Mouse (Mus musculus): ENCODE measurements around the gene Fam227b. TPM values are rescaled to one million over a fixed set of nuclear protein-coding genes. Genes with fewer than 3 reads are reported as not detected.

Fam227b gene
- total RNA-seq, 4 experiments from 2014 or later: not detected

DNA sequence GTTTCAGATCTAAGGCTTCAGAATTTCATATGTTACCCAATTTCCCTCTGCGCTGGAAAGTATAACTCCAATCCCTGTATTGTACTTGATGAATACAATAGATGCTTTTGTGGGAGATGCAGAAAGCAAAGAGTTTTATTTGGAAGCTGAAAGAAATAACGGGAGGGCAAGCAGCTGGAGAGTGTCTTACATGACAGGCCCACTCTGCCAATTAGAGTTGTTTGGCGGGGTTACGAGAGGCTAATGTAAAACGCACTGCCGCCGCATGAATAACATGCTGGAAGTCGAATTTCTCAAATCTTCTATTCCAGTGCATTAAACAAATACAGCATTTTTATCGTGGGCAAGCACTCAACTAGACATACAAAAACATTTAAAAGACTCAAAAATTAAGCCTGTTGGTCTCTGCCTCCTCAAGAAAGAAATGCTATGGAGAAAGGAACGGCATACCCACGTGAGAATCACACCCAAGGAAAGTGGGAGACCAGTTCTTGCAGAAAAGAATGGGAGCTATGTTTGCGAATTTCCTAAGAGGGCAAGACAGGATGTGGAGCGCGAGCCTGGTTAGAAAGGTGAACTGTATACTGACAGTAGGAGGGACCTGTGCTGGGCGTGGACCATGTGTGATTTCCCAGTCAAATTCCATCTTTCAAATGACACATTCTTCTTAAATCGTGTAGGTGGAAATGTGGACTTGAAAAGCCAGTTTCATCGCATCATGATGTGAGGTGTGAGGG, 90.6 kb downstream of the Fam227b start:
- DNase-seq (ENCODE audit: low spot score): no peak

DNA sequence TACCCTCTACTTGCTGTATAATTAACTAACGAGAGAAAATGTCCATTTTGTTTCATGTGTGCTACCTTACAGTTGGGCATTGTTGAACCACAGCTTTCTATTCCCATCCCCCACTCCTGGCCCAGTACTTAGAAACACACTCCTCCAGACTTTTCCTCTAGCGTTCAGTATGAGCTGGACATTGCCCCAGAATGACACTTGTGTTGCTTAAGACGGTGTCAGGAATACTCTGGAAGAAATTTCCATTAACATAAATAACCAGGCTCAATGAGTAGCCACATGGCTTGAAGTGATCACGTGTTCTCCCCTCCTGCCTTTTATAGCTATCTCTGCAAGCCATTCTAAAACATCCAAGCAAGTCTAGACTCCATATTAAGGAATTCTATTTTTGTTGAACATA, 91.2 kb downstream of the Fam227b start:
- no peak for DNase-seq (ENCODE audit: low spot score)

DNA sequence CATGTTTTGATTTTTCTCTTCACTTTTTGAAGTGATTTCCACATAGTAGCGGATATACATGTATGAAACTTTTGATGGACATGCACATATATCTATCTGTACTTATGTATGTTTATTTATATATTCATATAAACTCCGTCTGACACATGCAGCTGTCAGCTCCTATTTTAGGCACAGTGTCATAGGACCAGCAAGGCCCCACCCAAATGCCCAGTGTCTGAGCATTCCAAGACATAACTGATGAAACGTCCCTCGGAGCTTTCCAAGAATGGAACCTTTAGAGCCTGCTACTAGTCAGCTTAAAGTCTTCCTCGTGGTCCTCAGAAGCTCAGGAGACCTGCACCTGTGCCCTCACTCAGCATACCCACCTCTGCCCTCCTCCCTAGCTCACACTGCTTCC, 98.1 kb downstream of the Fam227b start:
- no peak for DNase-seq (ENCODE audit: low spot score)

DNA sequence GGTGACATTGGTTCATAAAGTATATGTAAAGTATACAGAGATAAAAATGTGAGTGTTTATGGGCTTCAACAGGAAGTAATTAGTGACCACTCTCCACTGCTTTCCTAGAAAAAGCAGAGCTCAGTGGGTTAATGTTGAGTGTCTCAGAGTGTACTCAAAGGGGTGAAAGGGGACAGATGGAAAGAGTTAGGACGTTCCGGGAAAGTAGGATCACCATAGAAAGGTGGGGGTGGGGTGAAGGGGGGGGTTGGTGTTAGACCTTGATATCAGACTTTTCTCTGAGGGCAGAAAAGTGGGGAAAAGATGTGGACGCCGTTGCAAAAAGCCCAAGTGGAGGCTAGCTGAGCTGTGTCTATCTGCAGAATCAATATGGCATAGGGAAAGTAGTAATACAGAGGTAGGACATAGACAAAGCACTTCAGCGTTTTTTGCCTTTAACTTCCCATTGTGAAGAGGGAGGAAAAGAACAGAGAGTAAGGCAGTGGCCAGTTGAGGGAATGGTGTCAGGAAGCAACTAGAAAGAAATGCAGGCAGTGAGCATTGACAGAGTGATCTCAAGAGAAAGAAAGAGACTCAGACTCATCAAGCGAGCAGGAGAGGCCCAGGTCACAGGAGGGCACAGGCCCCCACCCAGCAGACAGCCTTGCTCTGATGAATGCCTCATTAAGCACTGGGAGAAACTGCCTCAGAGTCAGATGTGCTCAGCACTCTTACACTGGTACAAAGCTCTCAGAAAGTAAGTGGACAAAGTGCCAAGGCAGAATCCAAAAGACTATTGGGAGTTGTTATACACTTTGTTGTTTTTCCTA, 98.9 kb downstream of the Fam227b start:
- DNase-seq (ENCODE audit: low spot score): no peak

DNA sequence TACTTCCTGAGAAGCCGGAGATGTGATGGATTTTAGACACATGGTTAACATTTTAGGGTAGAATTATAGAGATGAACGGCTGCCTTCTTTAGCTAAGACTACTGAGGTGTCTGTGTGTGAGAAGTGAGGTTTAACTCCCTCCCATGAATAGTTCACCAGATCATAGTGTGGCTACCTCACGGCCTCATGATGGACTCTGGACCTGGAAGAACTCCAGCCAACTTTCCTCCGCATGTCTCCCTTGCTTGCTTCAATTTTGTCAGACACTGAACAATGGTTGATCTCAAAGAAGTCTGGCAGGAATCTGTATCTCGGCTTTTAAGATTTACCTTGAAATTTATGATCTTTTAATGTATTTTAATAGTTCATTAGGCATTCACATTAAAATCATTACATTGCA, 106.2 kb downstream of the Fam227b start:
- DNase-seq (ENCODE audit: low spot score): no peak

DNA sequence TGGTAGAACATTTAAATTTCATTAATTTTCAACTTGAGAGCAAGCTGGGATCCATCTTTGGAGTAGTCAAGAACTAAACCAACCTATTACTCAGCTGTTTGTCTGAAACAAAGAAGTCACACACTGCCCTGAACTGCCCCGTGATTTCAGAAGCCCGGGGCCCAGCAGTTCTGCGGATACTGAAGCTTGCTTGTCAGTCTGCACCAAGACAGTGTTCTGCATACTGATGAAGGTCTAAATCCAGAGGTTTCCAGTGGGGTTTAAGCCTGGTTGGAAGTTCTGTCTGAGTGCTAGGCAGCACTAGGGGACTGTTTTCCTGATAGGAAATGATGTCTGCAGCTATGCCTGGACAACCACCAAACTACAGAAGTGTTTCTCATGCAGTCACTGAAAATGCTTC, 109.1 kb downstream of the Fam227b start:
- DNase-seq (ENCODE audit: low spot score): no peak

DNA sequence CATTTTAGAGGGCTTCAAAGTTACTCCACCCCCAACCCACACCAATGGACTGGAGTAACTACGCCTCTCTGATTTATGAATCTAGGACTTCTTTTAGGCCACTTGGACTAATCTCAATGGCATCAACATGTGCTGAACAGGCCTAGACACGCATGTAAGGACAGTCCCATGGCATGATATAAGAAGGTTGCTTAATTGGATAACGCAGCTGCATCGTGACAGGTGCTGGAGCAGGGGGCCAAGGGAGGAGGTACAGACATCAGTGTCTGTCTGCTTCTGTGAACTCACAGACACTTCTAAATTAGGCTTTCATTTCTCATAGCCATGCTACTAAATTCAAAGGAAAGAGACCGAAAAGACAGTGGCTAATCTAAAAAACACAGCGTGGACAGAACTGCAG, 110.6 kb downstream of the Fam227b start:
- no peak for DNase-seq (ENCODE audit: low spot score)

DNA sequence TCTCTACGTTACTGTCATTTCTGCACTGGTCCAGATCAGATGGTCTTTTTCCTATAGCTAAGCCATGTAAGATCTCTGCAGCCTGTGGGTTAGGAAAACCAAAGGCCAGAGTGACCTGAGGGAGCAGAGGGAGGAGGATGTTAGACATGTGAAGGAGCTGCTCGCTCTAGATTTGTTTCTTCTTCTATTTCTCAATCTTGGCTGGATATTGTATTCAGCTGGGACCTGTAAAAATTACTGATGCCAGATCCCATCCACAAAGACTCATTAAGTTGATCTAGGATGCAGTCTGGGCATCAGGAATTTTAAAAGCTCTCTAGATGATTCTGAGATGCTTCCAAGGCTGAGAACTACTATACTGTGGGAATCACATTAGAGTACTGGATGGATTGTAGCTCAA, 111.2 kb downstream of the Fam227b start:
- DNase-seq (ENCODE audit: low spot score): no peak

DNA sequence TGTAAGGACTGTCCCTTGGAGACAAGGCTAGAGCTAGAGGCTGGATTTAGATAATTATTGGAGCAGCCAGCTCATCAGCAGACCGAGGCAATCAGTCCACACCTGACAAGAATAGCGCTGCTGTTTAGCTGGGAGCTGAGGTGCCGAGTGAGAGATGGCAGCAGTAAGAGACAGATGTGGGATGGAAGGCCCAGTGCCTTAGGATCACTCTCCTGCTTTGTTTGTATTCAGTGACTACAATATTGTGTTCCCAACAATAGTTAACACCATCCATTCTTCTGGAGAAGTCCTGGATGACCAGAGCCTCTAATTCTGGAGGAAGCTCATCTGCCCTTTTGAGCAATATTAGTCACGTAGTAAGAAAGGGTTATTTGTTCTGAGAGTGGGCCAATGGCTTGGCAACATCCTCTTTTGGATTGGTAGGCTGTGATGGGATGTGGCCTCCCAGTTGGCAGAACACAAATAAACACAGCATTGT, 112.4 kb downstream of the Fam227b start:
- no peak for DNase-seq (ENCODE audit: low spot score)

DNA sequence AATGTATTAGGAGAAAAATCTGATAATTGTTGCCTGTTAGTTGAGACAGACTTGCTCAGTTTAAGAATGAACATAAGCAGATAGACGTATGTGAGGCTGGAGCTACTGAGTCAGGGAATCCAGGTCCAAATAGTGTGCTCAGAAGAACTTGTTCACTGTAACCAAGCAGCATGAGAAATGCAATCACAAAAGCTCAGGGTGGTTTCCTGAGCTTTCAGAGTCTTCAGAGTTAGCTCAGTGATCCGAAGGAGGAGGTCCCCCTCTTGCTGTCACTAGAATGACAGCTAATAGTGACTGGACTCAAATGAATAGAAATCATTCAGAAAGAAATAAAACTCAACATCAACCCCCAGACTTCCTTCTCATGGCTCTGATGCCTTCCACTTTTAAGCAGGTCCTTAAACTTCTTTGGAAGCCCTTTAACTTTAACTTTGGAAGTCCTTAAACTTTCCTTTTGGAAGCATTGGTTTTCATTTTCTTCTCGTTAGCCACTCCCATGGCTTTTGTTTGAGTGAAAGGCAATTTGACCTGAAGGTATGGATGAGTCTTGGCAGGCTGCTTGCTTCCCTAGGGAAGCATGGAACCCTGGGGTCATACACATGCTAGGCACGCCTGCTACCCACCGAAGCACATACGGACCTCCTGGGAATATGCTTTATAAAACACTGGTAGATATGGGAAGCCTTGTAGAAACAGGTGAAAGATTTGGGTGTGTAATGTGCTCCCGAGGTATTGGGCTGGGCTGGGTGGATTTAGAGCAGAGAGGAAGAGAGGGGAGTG, 113.4 kb downstream of the Fam227b start:
- DNase-seq (ENCODE audit: low spot score): no peak

DNA sequence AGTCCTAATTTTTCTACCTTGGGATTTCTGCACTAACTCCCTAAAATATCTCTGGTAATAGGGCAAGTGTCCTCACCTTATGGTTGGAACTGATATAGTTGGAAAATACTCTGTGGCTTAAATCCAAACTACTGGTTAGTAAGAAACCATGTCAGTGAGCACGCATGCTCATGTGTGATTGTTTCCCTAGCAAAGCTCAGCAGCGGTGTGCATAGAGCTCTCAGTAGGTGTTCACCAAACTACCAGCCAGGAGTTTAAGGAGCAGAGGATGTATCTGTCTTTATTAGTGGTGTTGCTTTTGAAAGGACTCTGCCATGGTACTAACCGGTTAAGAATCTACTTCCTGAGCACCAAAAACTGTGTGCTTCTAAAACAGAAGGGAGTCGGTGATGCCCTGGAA, 115.7 kb downstream of the Fam227b start:
- no peak for DNase-seq (ENCODE audit: low spot score)

DNA sequence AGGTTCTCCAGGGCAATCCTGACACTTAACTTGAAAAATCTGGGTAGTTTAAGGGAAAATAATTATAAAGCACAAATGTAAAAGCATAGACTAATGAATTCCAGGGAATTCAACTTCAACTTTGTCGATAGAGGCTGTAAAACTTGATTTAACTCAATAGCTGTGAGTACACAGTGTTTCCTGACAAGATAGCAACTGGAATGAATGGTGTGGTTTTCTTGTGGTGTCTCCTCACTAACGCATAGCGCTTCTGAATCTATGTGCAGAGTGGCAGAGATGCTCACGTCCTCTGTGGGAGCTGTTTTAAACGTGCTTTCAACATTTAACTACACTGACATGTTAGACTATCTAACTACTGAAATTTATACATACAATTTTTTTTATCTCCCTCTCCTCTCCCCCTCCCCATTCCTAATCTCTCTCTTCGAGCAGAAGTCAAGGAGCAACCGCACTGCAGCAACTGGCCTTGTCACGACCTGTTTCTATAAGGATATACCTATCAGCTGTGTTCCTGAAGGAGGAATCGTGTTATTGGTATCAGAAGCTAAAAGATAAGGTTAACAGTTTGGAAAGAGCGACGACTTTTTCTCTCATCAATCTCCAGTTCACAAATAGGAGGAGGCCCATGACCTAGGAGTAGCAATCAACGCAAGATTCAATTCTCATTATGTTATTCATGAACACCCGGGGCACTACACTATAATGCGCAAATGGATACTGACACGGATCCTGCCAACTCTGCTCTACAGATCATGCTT, 116.6 kb downstream of the Fam227b start:
- no peak for DNase-seq (ENCODE audit: low spot score)

DNA sequence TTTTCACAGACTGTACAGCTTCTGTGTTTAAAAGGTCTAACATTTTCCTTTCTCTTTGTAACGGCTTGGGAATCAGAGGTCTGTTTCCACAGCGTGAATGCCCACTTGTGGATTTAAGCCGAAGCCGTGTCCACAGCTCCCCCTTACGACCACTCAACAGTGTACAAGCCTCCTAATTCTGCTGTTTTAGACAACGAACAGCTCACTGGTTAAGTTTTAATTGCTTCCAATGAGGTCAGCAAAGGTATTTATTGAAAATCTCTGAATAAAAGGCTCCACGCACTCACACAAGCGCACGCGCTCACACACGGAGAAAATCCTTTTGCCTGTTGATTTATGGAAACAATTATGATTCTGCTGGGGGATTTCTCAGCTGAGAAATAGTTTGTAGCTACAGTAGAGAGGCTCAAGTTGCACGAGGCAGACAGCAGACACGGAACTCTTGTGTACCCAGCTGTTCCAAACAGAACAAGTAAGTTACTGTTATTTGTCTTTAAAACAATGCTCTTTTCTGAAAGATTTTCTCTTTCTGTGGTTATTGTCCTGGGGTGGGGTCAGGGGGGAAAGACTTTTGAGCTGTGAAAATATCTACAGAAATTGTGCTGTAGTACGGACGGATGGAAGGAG, 117.3 kb downstream of the Fam227b start, which contains the start of gene Fgf7:
Fgf7 (plus strand) TSS at position 280 of the 627 bp plus-strand sequence.
- no peak for DNase-seq (ENCODE audit: low spot score)

DNA sequence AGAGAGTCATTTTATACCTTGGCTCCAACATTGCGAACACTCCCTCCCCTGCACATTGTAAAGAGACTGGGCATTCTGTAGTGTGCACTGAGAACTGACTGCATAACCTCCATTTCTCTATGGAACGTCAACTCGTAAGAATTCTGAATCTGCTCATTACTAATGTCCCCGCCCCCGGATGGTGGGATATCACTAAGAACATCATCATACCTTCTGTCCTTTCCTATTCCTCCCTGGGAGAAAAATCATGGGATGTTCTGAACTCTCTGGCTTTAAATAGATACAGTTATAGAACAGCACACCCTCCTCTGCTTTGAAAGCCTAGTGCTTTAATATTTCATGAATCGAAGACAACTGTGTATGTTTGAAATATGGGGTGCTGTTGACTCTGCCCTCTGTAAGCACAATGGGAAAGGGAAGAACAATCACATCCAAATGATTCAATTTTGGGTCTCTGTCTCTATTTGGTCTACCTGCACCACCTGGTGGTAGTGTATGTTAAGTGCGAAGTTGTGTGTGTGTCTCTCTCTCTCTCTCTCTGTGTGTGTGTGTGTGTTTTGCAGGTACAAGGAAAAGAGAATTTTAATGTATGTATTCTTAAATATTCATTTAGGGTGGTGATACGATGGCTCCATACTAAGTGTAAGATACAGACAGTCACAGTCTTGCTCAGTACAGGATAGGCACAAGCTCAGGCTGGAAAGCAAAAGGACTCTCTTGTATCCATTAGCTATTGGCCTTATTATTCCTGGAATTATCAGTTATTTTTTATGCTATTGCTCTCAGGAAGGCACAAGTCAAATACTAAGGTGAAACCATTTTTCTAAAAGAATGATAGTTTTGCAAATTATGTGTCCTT, 118.5 kb downstream of the Fam227b start:
- no peak for DNase-seq (ENCODE audit: low spot score)

DNA sequence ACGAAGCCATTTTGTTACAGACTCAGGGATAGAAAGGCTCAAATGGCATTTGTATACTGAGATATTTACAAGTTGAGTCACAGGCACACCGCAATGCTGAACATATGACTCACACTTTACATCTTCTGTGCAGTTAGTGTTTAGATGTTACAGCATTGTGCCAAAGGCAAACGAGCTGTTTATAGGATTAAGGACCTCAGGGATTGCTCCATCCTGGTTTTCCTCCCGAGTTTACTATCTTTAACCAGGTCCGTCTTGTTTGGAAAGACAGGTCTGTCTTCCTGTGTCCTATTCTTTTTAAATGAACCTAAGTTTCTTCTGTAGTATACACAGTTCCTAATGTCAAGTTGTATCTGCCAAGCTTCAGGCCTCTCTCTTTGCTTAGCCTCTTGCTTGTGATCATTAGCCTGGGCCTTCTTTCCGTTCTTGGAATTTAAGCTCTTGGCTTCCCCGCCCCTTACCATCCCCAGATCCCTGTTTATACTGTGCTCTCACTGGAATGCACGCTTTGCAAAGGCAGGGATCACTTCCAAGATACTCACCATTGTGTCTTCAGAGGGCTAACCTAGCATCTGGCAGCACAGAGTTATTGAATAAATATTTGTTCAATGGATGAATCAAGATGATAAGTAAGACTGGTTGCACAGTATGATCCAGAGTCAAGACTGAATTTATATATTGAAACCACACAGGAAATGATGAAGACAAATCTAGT, 120.5 kb downstream of the Fam227b start:
- DNase-seq (ENCODE audit: low spot score): no peak

DNA sequence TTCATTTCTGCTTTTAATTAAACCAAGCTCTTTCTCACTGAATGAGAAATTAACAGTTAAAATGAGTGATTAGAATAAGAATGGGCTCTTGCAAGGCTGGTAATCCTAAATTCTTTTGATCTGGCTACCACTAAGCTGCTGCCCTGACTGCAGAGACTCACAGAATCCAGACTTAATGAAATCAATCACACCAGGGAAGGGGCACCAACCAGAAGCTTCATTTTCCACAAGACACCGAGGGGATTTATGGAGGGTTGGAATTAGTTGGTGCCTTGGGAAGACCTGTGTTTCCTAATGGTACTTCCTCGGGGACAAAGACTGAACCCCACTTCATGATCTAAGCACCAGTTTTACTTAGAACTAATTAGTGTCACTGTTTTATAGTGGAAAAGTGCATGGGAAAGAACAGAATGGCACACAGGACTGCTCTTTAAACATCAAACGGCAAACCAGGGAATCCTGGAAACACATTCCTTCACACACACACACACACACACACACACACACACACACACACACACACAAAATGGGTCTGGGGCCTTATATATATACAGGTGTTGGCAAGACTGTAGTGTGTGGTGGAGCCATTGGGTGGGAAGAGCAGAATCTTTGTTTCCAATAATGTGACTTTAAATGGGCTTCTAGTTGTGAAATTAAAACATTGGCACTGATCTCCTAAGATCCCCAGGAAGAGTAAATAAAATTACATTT, 135.9 kb downstream of the Fam227b start:
- no peak for DNase-seq (ENCODE audit: low spot score)

DNA sequence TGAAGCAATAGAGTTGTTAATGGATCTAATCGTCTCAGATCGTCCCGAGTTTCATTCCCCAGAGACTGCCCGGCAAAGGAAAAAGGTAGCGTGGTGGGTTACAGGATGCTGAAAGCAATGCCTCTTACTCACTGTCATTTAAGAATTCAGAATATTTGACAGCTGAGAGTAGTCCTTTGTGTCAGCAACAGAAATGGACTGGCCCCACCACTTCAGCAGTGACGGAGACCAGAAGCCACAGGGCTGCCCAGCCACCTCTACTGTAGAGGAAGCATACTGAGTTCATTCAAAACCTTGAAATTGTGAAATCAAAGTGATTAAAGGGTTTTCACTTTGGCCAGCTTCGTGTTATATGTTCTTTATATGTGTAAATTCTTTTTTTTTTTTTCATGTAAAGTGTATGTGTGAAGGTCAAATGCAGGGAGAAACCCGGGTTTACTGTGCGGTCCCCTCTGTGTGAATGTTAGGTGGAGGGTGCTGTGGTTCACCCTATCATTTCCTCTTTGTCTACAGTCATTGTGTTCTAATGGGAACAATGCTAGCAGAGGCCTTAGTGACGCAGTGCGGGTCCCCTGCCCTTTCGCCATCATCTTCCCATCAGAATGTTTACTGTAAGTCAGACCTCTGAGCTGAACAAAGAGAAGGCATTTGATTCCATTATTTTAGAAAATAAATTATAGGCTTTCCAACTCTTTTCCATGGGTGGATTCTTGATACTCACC, 136.7 kb downstream of the Fam227b start:
- no peak for DNase-seq (ENCODE audit: low spot score)

DNA sequence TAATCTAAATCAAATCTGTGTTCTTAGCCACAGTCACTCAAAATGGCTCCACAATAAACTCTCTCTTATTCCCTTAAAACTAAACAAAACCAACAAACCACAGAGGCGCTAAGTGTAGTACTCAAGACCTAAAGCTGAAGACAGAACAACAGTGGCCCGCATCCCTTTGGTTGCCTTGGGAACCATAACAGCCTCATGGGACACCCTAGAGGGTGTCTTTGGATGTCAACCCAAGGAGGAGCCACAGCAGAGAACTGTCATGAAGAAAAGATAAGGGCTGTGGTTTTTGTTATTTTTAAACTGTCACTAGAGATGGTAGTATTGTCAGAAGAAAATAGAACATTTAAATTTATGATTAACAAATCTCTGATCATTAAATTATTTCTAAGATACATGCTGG, 145.1 kb downstream of the Fam227b start:
- DNase-seq (ENCODE audit: low spot score): no peak
